Mouse (Mus musculus) embryonic facial prominence, embryonic 14.5 days (tissue): ENCODE data around the gene Enpep. TPM values are rescaled to one million over a fixed set of nuclear protein-coding genes. Genes with fewer than 3 reads are reported as not detected.
A peak's percentile ranks its signal among the peaks of the same experiment; 100 is the strongest.

ENCODE experiments used
- ATAC-seq: fragments of 200-750 bp; cut with Nextera tagmentation; 2 replicates; pipeline ENCODE4 v1.8.0; 2017; ENCODE audit warnings: low read depth, moderate number of reproducible peaks, moderate TSS enrichment
- DNase-seq: peaks from one replicate; pipeline ENCODE4 v3.0.0-alpha.2; 2015; ENCODE audit warnings: low spot score
- H3K27ac ChIP-seq: fragments of 300-500 bp; sonication (generic); replicated peaks from 2 replicates; pipeline ENCODE4 v1.5.1; 2014; ENCODE audit warnings: low read depth, mild to moderate bottlenecking, low read length, moderate library complexity
- H3K27me3 ChIP-seq: fragments of 300-500 bp; sonication (generic); replicated peaks from 2 replicates; pipeline ENCODE4 v1.6.1; 2014; ENCODE audit warnings: low read length; ENCODE audit not compliant: control insufficient read depth, insufficient read depth
- H3K36me3 ChIP-seq: fragments of 300-500 bp; sonication (generic); 2 replicates; pipeline ENCODE4 v1.6.1; 2014; ENCODE audit warnings: low read length, mixed read lengths; ENCODE audit not compliant: control insufficient read depth, insufficient read depth
- H3K4me1 ChIP-seq: fragments of 300-500 bp; sonication (generic); 2 replicates; pipeline ENCODE4 v1.6.1; 2014; ENCODE audit warnings: antibody characterized with exemption, low read length; ENCODE audit not compliant: control insufficient read depth, insufficient read depth
- H3K4me2 ChIP-seq: fragments of 300-500 bp; sonication (generic); 2 replicates; pipeline ENCODE4 v1.6.1; 2014; ENCODE audit warnings: low read depth, mild to moderate bottlenecking, low read length, moderate library complexity, mixed read lengths
- H3K4me3 ChIP-seq: fragments of 300-500 bp; sonication (generic); 2 replicates; pipeline ENCODE4 v1.5.1; 2014; ENCODE audit warnings: low read depth, mild to moderate bottlenecking, low read length
- H3K9ac ChIP-seq: fragments of 300-500 bp; sonication (generic); 2 replicates; pipeline ENCODE4 v1.6.1; 2014; ENCODE audit warnings: low read depth, mild to moderate bottlenecking, low read length, moderate library complexity, mixed read lengths
- H3K9me3 ChIP-seq: fragments of 300-500 bp; sonication (generic); 2 replicates; pipeline ENCODE4 v1.6.1; 2016; ENCODE audit warnings: low read length; ENCODE audit not compliant: control insufficient read depth
- WGBS: fragments of 180-500 bp; shearing (Covaris S2); extraction: QIAGEN DNeasy Blood & Tissue Kit; methylation state at CpG from one replicate; pipeline ENCODE4 v1.1.7; 2014; 5-methylcytosine and 5-hydroxymethylcytosine counted together
- polyA plus RNA-seq: library from polyadenylated mRNA; unstranded; fragments of >200 nt; fragmentation: Nextera tagmentation; extraction: Ambion mirVana; gene quantifications from 2 replicates; pipeline ENCODE4 v1.2.1, GENCODE M21; 2014

Enpep gene
- polyA plus RNA-seq, 1 experiment from 2014 or later, result 10.5 TPM

DNA sequence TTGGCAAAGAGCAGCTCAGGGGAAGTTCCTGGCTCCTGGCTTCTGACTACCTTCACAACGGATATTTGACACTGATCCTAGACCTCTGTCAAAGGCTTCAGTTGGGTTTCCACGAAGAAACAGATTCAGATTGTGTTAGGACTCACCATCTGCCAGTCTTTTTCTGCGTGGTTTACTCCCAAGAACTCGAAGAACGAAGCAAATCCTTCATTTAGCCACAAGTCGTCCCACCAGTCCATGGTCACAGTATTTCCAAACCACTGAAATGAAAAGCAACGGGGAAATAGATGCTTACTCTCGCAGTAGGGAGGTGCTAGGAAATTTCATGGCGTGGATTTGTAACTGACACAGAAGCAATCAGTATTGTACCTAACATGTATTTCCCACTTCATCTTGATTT, 23.6 kb downstream of the Enpep start:
- peak; percentile 60 for DNase-seq
- Histone ChIP-seq H3K9ac (no peak overlapping the region), H3K36me3 (no peaks in the 10 kb centered on the region), H3K9me3 (no peaks in the 10 kb centered on the region), H3K4me3 (no peak overlapping the region), H3K27me3 (no peaks in the 10 kb centered on the region), H3K27ac (no peak overlapping the region), H3K4me1 (no peaks in the 10 kb centered on the region), H3K4me2 (no peak overlapping the region)
- no peak for ATAC-seq
- 51% methylated on average over 9 of the region's 9 CpGs for WGBS

DNA sequence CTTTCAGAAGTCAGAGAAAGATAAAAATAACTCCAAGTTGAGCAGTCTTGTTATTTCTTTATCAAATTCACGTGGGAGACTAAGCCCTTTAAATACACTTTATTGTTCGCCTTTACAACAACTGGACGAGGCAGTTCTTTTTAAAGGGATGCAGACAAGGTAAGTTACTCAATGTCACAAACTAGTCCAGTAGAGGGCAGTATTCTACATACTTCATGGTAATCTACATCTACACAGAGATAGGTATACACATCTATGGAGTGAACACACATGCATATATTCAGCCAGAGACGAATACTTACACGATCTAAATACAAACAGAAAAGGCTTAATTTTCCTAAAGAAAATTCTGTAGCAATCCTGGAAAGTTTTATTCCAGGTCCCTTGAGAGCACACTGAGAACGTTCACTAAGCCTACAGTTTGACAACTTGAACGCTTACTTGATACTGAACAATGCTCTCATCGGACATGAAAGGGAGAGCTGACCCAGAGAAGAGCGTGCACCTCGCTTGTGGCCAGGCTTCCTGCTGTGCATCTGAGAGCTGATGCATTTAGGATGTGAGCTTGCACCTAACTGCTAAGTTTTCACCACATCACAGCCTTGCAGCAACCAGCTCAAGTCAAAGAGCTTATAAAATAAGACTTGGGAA, 24.3 kb downstream of the Enpep start:
- peak overlapping the region; percentile 28; the same call in 1 of the 2 replicates for H3K4me2 ChIP-seq
- no peaks in the 10 kb centered on the region for H3K9me3 ChIP-seq
- no peaks in the 10 kb centered on the region for H3K4me1 ChIP-seq
- H3K27ac ChIP-seq, result no peak overlapping the region
- H3K27me3 ChIP-seq, result no peaks in the 10 kb centered on the region
- no peak overlapping the region for H3K4me3 ChIP-seq
- WGBS, result 33% methylated on average over 10 of the region's 10 CpGs
- DNase-seq (peak; percentile 95), ATAC-seq (peak; percentile 87)
- H3K9ac ChIP-seq, result no peak overlapping the region
- H3K36me3 ChIP-seq, result no peaks in the 10 kb centered on the region

DNA sequence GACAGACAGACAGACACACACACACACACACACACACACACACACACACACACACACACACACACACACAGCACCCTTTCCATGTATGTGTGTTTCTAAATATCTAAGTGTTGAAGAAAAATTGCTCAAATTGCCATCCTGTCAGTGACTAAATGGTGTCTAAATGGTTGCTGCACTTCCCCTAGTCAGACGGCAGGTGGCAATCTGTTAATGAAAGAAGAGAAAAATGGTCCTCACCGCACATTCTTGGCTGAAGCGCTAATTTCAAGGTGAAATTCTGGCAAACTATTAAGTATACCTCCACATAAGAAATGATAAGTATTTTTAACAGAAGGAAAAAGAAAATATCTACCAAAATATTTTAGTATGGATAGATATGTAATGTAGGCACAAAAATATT, 28.6 kb downstream of the Enpep start:
- H3K9ac ChIP-seq, result no peak overlapping the region
- ATAC-seq (no peak), DNase-seq (peak; percentile 84)
- 10% methylated on average over 3 of the region's 3 CpGs for whole genome bisulfite sequencing
- H3K4me3 ChIP-seq, result no peak overlapping the region
- no peak overlapping the region for H3K27ac ChIP-seq
- no peaks in the 10 kb centered on the region for H3K27me3 ChIP-seq
- H3K4me2 ChIP-seq, result no peak overlapping the region
- no peaks in the 10 kb centered on the region for H3K36me3 ChIP-seq
- H3K4me1 ChIP-seq, result no peaks in the 10 kb centered on the region
- no peaks in the 10 kb centered on the region for H3K9me3 ChIP-seq

DNA sequence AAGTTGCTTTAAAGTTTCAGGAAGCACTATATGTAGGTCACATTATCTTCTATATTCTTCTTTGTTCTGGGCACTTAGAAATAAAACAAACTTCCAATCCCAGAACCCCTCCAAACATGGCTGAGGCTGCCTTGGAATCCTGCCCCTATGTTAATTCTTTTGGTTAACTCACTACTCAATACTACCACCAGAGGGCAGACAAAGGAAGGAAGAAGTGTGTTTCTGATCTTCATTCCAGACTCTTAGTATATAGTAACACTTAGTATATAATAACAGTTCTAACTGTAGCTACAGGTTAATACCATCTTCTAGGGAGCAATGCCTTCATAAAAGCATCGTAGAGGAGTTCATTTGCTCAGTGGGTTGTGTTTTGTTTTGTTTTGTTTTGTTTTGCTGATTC, 32.6 kb downstream of the Enpep start:
- Histone ChIP-seq H3K9ac (no peak overlapping the region), H3K4me3 (no peak overlapping the region), H3K4me2 (no peak overlapping the region), H3K36me3 (no peaks in the 10 kb centered on the region), H3K4me1 (no peaks in the 10 kb centered on the region), H3K27me3 (no peaks in the 10 kb centered on the region), H3K27ac (no peak overlapping the region), H3K9me3 (no peaks in the 10 kb centered on the region)
- DNase-seq (peak; percentile 65), ATAC-seq (no peak)
- 57% methylated on average over 1 of the region's 1 CpGs for WGBS

DNA sequence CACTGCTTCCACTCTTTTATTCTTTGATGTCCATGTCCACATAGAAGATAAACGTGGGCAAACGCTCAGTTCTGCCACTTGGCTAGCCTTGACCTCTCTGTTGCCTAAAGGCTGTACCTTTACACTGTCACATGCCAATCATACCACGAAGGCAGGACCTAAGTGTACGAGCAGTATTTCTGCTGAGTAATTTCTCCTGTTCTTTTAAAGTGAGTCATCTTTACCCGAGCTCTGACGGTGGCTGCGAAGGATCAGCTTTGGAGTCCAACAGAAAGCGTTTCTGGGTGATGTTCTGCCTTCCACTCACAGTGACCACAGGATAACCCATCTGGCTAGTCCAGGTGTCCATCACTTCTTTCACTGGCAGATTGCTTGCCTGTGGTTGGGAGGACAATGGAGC, 33.9 kb downstream of the Enpep start:
- 77% methylated on average over 8 of the region's 8 CpGs for WGBS
- ATAC-seq, result no peak

DNA sequence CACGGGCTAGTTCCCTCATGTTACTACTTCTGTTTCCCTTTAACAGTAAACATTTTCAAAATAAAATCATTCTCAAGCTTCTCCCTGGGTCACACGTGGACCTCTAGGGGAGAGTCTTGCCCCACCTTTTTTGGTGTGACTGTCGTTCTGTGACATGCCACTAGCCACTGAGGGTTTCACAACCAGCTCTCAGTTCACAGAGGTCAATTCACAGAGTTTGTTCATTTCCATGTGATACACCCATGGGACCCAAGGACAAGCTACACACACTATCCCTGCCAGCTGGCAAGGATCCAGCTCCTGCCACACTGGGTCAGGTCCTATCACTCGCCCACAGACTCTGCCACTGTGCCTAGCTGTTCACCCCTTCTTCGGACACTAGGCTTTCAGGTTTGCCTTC, 35.5 kb downstream of the Enpep start:
- Histone ChIP-seq H3K27ac (no peak overlapping the region), H3K27me3 (no peaks in the 10 kb centered on the region), H3K9ac (no peak overlapping the region), H3K9me3 (no peaks in the 10 kb centered on the region), H3K36me3 (no peaks in the 10 kb centered on the region), H3K4me2 (no peak overlapping the region), H3K4me1 (no peaks in the 10 kb centered on the region), H3K4me3 (no peak overlapping the region)
- DNase-seq (no peak), ATAC-seq (no peak)
- 52% methylated on average over 5 of the region's 5 CpGs for WGBS

More for the DNA sequence above, 33.9 kb downstream of the Enpep start:
- no peaks in the 10 kb centered on the region for H3K9me3 ChIP-seq
- H3K4me2 ChIP-seq, result no peak overlapping the region
- no peaks in the 10 kb centered on the region for H3K36me3 ChIP-seq
- no peaks in the 10 kb centered on the region for H3K4me1 ChIP-seq
- H3K4me3 ChIP-seq, result no peak overlapping the region
- H3K27me3 ChIP-seq, result no peaks in the 10 kb centered on the region
- H3K9ac ChIP-seq, result no peak overlapping the region
- no peak overlapping the region for H3K27ac ChIP-seq
- no peak for DNase-seq

DNA sequence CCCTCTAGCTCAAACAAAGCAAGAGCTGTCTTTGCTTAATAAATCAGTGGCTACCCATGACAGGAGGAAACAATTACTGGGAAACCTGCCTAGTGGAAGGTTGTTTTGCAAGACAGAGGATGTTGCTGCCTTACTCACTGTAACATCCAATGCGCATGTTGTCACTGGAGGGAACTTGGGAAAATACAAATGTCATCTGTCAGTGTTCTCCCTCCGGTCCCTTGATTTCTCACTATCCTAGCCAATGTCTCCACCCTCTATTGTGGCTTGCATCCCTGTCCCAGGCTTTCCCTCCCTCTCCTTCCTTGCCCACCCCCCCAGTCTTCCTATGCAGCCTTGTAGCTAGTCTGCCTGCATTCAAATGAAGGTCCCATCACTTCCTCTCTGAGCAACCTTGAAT, 36.6 kb downstream of the Enpep start:
- Histone ChIP-seq H3K9ac (no peak overlapping the region), H3K36me3 (no peaks in the 10 kb centered on the region), H3K4me2 (no peak overlapping the region), H3K4me1 (no peaks in the 10 kb centered on the region), H3K9me3 (no peaks in the 10 kb centered on the region), H3K27me3 (no peaks in the 10 kb centered on the region), H3K27ac (no peak overlapping the region), H3K4me3 (no peak overlapping the region)
- no peak for DNase-seq
- WGBS, result 42% methylated on average over 2 of the region's 2 CpGs
- ATAC-seq, result no peak

DNA sequence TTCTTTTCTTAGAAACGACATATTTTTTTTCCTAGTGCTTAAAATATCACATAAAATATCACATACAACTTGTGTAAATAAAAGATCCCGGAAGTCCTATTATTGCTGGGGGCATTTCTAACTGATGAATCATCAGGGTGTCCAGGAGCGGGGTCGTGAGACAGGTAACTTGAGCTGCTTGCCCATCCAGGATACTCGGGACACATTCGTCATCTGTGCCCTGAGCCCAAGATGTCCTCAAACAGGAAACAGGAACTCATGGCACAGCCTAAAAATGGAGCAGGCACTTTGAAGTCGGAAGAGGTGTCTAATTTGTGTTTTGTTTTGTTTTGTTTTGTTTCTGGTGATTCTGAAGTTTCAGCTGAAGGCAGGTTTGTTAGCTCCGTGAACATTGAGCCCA, 43.0 kb downstream of the Enpep start:
- ATAC-seq, result no peak
- no peak for DNase-seq
- Histone ChIP-seq H3K27me3 (no peaks in the 10 kb centered on the region), H3K9ac (no peak overlapping the region), H3K4me3 (no peak overlapping the region), H3K27ac (no peak overlapping the region), H3K4me2 (no peak overlapping the region), H3K9me3 (no peaks in the 10 kb centered on the region), H3K36me3 (no peaks in the 10 kb centered on the region), H3K4me1 (no peaks in the 10 kb centered on the region)
- WGBS, result 42% methylated on average over 8 of the region's 8 CpGs

DNA sequence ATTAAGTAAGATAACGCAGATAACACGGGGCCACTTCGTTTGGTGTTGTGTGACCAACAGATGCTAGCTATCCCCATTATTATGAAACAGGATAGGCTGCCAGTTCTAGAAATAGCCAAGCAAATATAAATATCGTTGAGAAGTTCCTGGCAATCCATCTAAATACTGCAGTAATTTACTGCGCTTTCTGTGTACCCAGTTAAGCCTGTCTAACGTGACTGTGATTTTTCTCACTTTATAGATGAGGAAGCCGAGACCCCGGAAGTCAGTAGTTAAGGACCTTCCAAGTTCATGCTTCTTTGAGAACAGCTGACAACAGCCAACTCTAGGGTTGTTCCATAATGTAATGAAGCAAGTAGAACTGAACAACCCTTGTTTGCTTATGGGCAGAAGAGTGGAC, 45.4 kb downstream of the Enpep start:
- WGBS, result 74% methylated on average over 8 of the region's 8 CpGs
- no peak for ATAC-seq

More for the DNA sequence above, 45.4 kb downstream of the Enpep start:
- H3K27ac ChIP-seq, result no peak overlapping the region
- H3K4me1 ChIP-seq, result no peaks in the 10 kb centered on the region
- DNase-seq, result no peak
- H3K4me3 ChIP-seq, result no peak overlapping the region
- H3K9ac ChIP-seq, result no peak overlapping the region
- H3K27me3 ChIP-seq, result no peaks in the 10 kb centered on the region
- H3K36me3 ChIP-seq, result no peaks in the 10 kb centered on the region
- H3K4me2 ChIP-seq, result no peak overlapping the region
- H3K9me3 ChIP-seq, result no peaks in the 10 kb centered on the region
